Mouse (Mus musculus) neural tube, embryonic 12.5 days (tissue): ENCODE results near the gene Ep300. TPM values are rescaled to one million over a fixed set of nuclear protein-coding genes. Genes with fewer than 3 reads are reported as not detected.
A peak's percentile ranks its signal among the peaks of the same experiment; 100 is the strongest.

Experiments
- ATAC-seq: fragments of 200-750 bp; cut with Nextera tagmentation; 2 replicates; pipeline ENCODE4 v1.8.0; 2017; ENCODE audit warnings: low read depth, mild to moderate bottlenecking, moderate TSS enrichment, moderate library complexity; ENCODE audit not compliant: low FRiP score
- H3K27ac ChIP-seq: fragments of 300-500 bp; sonication (generic); 2 replicates; pipeline ENCODE4 v1.5.1; 2016
- H3K27me3 ChIP-seq: fragments of 300-500 bp; sonication (generic); replicated peaks from 2 replicates; pipeline ENCODE4 v1.6.1; 2016; ENCODE audit warnings: mild to moderate bottlenecking
- H3K36me3 ChIP-seq: fragments of 300-500 bp; sonication (generic); 2 replicates; pipeline ENCODE4 v1.6.1; 2016; ENCODE audit warnings: mild to moderate bottlenecking
- H3K4me1 ChIP-seq: fragments of 300-500 bp; sonication (generic); 2 replicates; pipeline ENCODE4 v1.6.1; 2016
- H3K4me2 ChIP-seq: fragments of 300-500 bp; sonication (generic); replicated peaks from 2 replicates; pipeline ENCODE4 v1.6.1; 2016; ENCODE audit warnings: mild to moderate bottlenecking
- H3K4me3 ChIP-seq: fragments of 300-500 bp; sonication (generic); 2 replicates; pipeline ENCODE4 v1.5.1; 2016
- H3K9ac ChIP-seq: fragments of 300-500 bp; sonication (generic); 2 replicates; pipeline ENCODE4 v1.6.1; 2016; ENCODE audit warnings: mild to moderate bottlenecking
- H3K9me3 ChIP-seq: fragments of 300-500 bp; sonication (generic); 2 replicates; pipeline ENCODE4 v1.6.1; 2016; ENCODE audit warnings: mild to moderate bottlenecking
- WGBS: fragments of 180-500 bp; shearing (Covaris S2); methylation state at CpG from one replicate; pipeline ENCODE4 v1.1.7; 2016; 5-methylcytosine and 5-hydroxymethylcytosine counted together
- polyA plus RNA-seq: library from polyadenylated mRNA; unstranded; fragments of >200 nt; fragmentation: Nextera tagmentation; extraction: Ambion mirVana; gene quantifications from 2 replicates; pipeline ENCODE4 v1.2.1, GENCODE M21; 2016

The Ep300 gene
- polyA plus RNA-seq: 23.8 and 30.7 TPM in 2 replicates

GRCm38 (mm10) chr15:81584913-81585745 lies at the start of gene Ep300:
Gene Ep300 (plus strand): TSS chr15:81585351.
- H3K4me2 ChIP-seq: peak within 1 kb of the TSS; percentile 83
- H3K4me1 ChIP-seq: peaks cover 17% of the 10 kb centered on the region
- H3K4me3 ChIP-seq: peak within 1 kb of the TSS; percentile 99
- under 1% methylated on average over 66 of the region's 68 CpGs for WGBS
- peaks cover 6% of the 10 kb centered on the region; the same call in 1 of the 2 replicates for H3K36me3 ChIP-seq
- peak; percentile 93 for ATAC-seq
- H3K27ac ChIP-seq: peak within 1 kb of the TSS; percentile 100
- no peaks in the 10 kb centered on the region for H3K9me3 ChIP-seq
- H3K9ac ChIP-seq: peak within 1 kb of the TSS; percentile 100
- H3K27me3 ChIP-seq: no peaks in the 10 kb centered on the region

DNA sequence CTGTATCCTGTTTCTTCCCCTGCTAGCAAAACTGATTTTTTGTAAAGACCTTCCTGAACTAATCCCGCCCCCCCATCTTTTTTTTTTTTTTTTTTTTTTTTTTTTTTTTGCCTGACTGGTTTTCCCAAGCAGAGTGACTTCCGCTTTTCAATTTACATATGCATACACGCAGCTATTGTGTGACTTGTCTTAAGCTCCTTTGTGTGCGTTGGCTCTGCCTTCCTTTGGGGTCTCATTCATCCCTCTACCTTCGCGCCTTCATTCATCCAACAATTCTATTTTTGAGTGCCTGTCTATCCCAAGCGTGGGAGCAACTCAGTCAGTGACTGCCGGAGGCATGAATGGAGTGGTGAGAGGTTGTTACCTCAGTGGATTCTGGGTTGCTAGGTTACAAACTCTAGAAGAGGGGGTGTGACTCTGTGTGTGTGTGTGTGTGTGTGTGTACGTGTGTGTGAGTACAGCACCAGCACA lies 49.2 kb upstream of the Ep300 start:
- no peak for ATAC-seq
- H3K27me3 ChIP-seq: no peaks in the 10 kb centered on the region
- H3K4me1 ChIP-seq: no peaks in the 10 kb centered on the region
- no peaks in the 10 kb centered on the region for H3K36me3 ChIP-seq
- no peaks in the 10 kb centered on the region for H3K9me3 ChIP-seq
- no peak overlapping the region for H3K9ac ChIP-seq
- 23% methylated on average over 9 of the region's 9 CpGs for WGBS
- H3K4me2 ChIP-seq: peak overlapping the region; percentile 24; the same call in 1 of the 2 replicates
- no peak overlapping the region for H3K4me3 ChIP-seq
- no peak overlapping the region for H3K27ac ChIP-seq

- Histone ChIP-seq H3K27ac (no peak overlapping the region), H3K9me3 (no peaks in the 10 kb centered on the region), H3K4me2 (no peak overlapping the region), H3K9ac (no peak overlapping the region), H3K4me1 (no peaks in the 10 kb centered on the region), H3K36me3 (no peaks in the 10 kb centered on the region), H3K4me3 (no peak overlapping the region), H3K27me3 (no peaks in the 10 kb centered on the region)
- WGBS: 85% methylated on average over 4 of the region's 4 CpGs
- no peak for ATAC-seq
Measured at GRCm38 (mm10) chr15:81538149-81538548, 47.0 kb upstream of the Ep300 start.

- WGBS: 77% methylated on average over 2 of the region's 2 CpGs
Measured at GRCm38 (mm10) chr15:81539560-81539959, 45.6 kb upstream of the Ep300 start.

GRCm38 (mm10) chr15:81544916-81545315 lies 40.2 kb upstream of the Ep300 start:
- 90% methylated on average over 2 of the region's 2 CpGs for whole genome bisulfite sequencing
- ATAC-seq: no peak
- no peak overlapping the region for H3K9ac ChIP-seq

More at GRCm38 (mm10) chr15:81539560-81539959, 45.6 kb upstream of the Ep300 start:
- Histone ChIP-seq H3K36me3 (no peaks in the 10 kb centered on the region), H3K9ac (no peak overlapping the region), H3K9me3 (no peaks in the 10 kb centered on the region), H3K4me2 (no peak overlapping the region), H3K27ac (no peak overlapping the region), H3K27me3 (no peaks in the 10 kb centered on the region), H3K4me1 (no peaks in the 10 kb centered on the region), H3K4me3 (no peak overlapping the region)
- no peak for ATAC-seq

GRCm38 (mm10) chr15:81545387-81546176 lies 39.6 kb upstream of the Ep300 start:
- H3K9me3 ChIP-seq: no peaks in the 10 kb centered on the region
- H3K4me1 ChIP-seq: no peaks in the 10 kb centered on the region
- no peak overlapping the region for H3K4me2 ChIP-seq
- ATAC-seq: no peak
- H3K27me3 ChIP-seq: no peaks in the 10 kb centered on the region
- no peaks in the 10 kb centered on the region for H3K36me3 ChIP-seq
- no peak overlapping the region for H3K4me3 ChIP-seq
- 87% methylated on average over 5 of the region's 5 CpGs for WGBS
- H3K9ac ChIP-seq: no peak overlapping the region
- no peak overlapping the region for H3K27ac ChIP-seq

More at GRCm38 (mm10) chr15:81544916-81545315, 40.2 kb upstream of the Ep300 start:
- Histone ChIP-seq H3K27me3 (no peaks in the 10 kb centered on the region), H3K4me3 (no peak overlapping the region), H3K36me3 (no peaks in the 10 kb centered on the region), H3K9me3 (no peaks in the 10 kb centered on the region), H3K4me2 (no peak overlapping the region), H3K4me1 (no peaks in the 10 kb centered on the region), H3K27ac (no peak overlapping the region)

DNA sequence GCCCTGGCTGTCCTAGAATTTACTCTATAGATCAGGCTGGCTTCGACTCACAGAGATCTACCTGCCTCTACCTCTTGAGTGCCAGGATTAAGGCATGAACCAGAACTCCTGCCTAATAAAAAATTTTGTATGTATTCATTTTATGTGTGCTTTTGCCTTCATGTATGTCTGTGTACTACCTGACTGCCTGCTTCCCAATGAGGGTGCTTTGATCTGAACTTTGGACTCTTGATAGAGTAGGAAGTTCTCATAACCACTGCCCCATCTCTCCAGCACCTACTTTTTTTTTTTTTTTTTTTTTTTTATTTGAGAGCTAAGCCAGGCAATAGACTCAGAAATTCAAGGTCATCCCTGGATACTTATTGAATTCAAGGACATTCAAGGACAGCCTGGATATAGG lies 31.7 kb upstream of the Ep300 start:
- H3K9ac ChIP-seq: no peak overlapping the region
- no peak for ATAC-seq
- H3K4me1 ChIP-seq: peaks cover 5% of the 10 kb centered on the region; the same call in 1 of the 2 replicates
- H3K9me3 ChIP-seq: no peaks in the 10 kb centered on the region
- no peaks in the 10 kb centered on the region for H3K36me3 ChIP-seq
- H3K27me3 ChIP-seq: no peaks in the 10 kb centered on the region
- no peak overlapping the region for H3K4me2 ChIP-seq
- H3K4me3 ChIP-seq: no peak overlapping the region
- H3K27ac ChIP-seq: no peak overlapping the region
- WGBS: 89% methylated on average over 1 of the region's 1 CpGs

DNA sequence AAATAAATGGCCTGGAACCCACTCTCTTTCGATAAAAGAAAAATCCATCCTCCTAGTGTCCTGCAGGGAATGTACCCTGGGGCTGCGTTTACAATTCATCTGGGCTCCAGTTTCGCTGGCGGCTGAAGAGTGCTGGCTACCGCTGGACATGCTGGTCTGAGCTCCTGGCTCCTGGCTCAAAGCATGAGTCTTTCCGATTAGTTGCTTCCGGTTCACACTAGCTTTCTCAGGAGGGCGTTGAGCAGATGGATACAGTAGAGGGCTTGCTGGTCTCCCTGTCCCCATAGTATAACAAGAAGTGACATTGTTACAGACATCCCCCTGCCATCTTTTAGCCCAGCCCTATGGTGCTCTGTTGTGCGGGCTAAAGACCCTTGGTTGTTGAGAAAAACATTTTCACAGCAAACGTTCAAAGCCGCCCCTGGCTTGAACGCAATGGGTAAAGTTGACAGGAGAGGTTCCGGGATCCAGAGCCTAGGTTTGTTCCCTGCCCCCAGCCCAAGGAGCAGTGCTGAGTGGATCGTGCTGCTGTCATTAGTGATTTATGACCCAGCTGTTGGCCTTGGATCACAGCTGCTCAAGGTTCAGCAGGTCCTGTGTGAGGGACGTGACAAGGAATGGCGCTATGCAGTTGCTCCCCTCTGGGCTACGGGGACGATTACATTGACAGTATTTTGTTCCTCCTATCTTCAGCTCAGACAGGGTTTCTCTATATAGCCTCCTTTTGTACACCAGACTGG lies 30.4 kb upstream of the Ep300 start:
- Histone ChIP-seq H3K9me3 (no peaks in the 10 kb centered on the region), H3K4me1 (peaks cover 5% of the 10 kb centered on the region; the same call in 1 of the 2 replicates), H3K27me3 (no peaks in the 10 kb centered on the region), H3K27ac (no peak overlapping the region), H3K9ac (no peak overlapping the region), H3K4me2 (no peak overlapping the region; the same call in 1 of the 2 replicates), H3K36me3 (no peaks in the 10 kb centered on the region), H3K4me3 (no peak overlapping the region)
- ATAC-seq: no peak
- WGBS: 56% methylated on average over 18 of the region's 18 CpGs

DNA sequence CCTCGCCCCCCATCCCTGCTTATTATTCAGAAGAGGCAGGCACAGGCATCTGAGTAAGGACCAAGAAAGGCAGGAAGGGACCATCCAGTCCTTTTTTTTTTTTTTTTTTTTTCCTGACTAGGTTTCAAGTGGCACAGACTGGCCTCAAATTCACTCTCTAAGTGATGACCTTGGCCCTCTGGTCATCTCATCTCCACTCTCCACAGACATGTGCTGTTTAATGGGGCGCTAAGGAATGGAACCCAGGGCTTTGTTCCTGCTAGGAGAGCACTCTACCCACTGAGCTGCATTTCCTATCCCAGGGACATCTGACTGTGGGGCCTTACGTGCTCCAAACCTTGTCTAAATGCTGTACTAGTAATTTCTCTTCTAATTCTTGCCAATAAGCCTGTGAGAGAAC lies 29.2 kb upstream of the Ep300 start:
- H3K4me2 ChIP-seq: no peak overlapping the region
- H3K9me3 ChIP-seq: no peaks in the 10 kb centered on the region
- no peak overlapping the region for H3K27ac ChIP-seq
- 64% methylated on average over 3 of the region's 3 CpGs for WGBS
- H3K27me3 ChIP-seq: no peaks in the 10 kb centered on the region
- ATAC-seq: no peak
- peaks cover 5% of the 10 kb centered on the region; the same call in 1 of the 2 replicates for H3K4me1 ChIP-seq
- H3K4me3 ChIP-seq: no peak overlapping the region
- H3K36me3 ChIP-seq: no peaks in the 10 kb centered on the region
- no peak overlapping the region for H3K9ac ChIP-seq

DNA sequence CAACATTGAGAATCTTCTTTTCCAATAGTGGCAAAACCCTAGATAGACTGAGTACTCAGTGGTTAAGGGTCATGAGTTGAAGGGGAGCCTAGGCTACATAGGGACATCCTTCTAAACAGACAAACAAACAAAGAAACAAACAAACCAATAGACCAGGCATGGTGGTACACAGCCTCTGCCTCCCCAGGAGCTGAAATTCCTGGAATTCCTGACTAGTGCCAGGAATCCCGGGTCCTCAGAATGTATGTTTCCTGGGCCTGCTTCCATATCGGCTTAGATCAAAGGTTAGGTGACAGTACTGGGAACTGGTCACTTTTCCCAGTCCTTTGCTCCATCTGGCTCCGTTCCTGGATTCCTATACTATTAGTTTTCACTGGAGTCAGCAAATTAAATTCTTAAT lies 23.6 kb upstream of the Ep300 start:
- no peak overlapping the region for H3K4me2 ChIP-seq
- H3K4me3 ChIP-seq: no peak overlapping the region
- H3K27me3 ChIP-seq: no peaks in the 10 kb centered on the region
- 60% methylated on average over 3 of the region's 3 CpGs for WGBS
- no peaks in the 10 kb centered on the region for H3K36me3 ChIP-seq
- no peak overlapping the region for H3K9ac ChIP-seq
- ATAC-seq: no peak
- H3K4me1 ChIP-seq: no peaks in the 10 kb centered on the region
- no peak overlapping the region for H3K27ac ChIP-seq
- no peaks in the 10 kb centered on the region for H3K9me3 ChIP-seq

GRCm38 (mm10) chr15:81561996-81562395 lies 23.2 kb upstream of the Ep300 start:
- Histone ChIP-seq H3K9me3 (no peaks in the 10 kb centered on the region), H3K4me1 (no peaks in the 10 kb centered on the region), H3K27me3 (no peaks in the 10 kb centered on the region), H3K36me3 (no peaks in the 10 kb centered on the region), H3K9ac (no peak overlapping the region), H3K27ac (no peak overlapping the region), H3K4me3 (no peak overlapping the region), H3K4me2 (no peak overlapping the region)
- WGBS: 82% methylated on average over 9 of the region's 9 CpGs
- no peak for ATAC-seq
